Mouse (Mus musculus) cortical plate, adult 2 months (tissue): Measurements from ENCODE around the gene Fanci.

Experiments used
- CTCF ChIP-seq: fragments of 200-500 bp; IDR thresholded peaks from 2 replicates; pipeline ENCODE4 v1.5.1; 2011; ENCODE audit warnings: mild to moderate bottlenecking, control low read depth, low read length; ENCODE audit not compliant: insufficient read depth; ENCODE audit errors: extremely low read depth
- POLR2A ChIP-seq: fragments of 200-500 bp; IDR thresholded peaks from 2 replicates; pipeline ENCODE4 v1.6.1; 2011; ENCODE audit warnings: mild to moderate bottlenecking, low read length, control low read depth; ENCODE audit not compliant: insufficient read depth; ENCODE audit errors: extremely low read depth

DNA sequence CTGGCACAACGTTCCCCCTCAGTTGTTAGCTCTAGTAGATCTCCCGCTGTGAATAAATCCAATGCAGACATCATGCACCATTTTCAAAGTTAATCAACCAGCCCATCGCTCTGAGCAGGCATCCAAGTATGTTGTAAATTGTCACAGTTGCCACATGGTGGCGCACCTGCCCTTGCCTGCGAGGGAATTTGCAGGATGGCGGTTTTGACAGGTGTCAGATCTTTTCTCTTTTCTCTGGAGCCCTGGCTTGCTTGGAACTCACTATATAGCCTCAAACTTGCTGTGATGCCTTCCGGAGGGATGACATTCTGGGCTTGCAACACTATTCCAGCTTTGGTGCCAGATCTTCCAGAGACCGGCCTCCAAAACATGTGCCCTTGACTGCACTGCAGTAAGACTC, 102.2 kb downstream of the Fanci start:
- TF ChIP-seq POLR2A: no peak
- TF ChIP-seq CTCF: peak; percentile 97
